Mouse (Mus musculus): ENCODE measurements around the gene Nags. TPM values are rescaled to one million over a fixed set of nuclear protein-coding genes. Genes with fewer than 3 reads are reported as not detected.

Nags gene
- polyA plus RNA-seq, 1 experiment: 0.16 TPM

DNA sequence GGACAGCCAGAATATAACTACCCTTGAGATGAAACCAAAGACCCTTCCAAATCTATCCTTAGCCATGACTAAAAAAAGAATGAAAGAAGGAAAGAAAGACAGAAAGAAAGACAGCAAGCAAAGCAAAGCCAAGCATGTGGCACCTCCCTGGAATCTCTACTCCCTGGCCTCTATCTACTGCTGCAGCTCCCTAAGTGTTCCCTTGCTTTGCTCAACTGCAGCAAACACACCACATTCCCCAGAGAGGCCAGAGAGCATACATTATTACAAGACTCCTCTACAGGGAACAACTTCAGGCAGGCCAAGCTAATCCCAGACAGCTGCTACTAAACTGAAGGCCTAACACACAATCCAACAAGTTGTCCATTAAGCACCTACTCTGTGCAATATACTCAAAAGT lies 34.5 kb downstream of the Nags start:
- TF ChIP-seq TAL1 (IDR thresholded peaks at IDR 0.05; ENCODE audit: low read length): no peak
- TF ChIP-seq GATA1 (IDR thresholded peaks at IDR 0.05; ENCODE audit: low read length): no peak
- Histone ChIP-seq H3K36me3 (ENCODE audit: control insufficient read depth) (peaks cover 79% of the 10 kb centered on the region), H3K4me1 (ENCODE audit: control insufficient read depth) (peaks cover 25% of the 10 kb centered on the region)

DNA sequence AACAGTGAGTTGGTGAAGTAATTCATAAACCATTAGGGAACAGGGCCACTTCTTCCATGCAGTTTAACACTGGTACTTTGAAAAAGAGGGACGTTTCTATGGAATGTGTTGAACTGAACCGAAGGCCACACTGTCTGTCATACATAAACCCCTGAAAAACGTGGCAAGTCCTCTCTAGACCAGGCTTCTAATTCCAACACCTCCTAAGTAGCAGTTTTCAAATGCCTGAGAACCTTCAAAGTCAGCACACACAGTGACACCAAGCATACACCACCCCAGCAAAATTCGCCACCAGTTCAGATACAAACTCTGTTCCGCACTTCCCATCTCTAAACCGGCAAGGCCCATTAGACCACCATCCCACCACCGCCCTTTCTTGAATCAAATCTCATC lies 38.9 kb downstream of the Nags start:
- TF ChIP-seq GATA1 (IDR thresholded peaks at IDR 0.05; ENCODE audit: low read length) (no peak), TAL1 (IDR thresholded peaks at IDR 0.05; ENCODE audit: low read length) (no peak)

More for the DNA sequence above, 34.5 kb downstream of the Nags start:
- no peaks in the 10 kb centered on the region for H3K9me3 ChIP-seq (ENCODE audit: control insufficient read depth, low read length)
- H3K4me3 ChIP-seq (replicated peaks): no peak overlapping the region
- no peaks in the 10 kb centered on the region for H3K27me3 ChIP-seq (ENCODE audit: control insufficient read depth)

DNA sequence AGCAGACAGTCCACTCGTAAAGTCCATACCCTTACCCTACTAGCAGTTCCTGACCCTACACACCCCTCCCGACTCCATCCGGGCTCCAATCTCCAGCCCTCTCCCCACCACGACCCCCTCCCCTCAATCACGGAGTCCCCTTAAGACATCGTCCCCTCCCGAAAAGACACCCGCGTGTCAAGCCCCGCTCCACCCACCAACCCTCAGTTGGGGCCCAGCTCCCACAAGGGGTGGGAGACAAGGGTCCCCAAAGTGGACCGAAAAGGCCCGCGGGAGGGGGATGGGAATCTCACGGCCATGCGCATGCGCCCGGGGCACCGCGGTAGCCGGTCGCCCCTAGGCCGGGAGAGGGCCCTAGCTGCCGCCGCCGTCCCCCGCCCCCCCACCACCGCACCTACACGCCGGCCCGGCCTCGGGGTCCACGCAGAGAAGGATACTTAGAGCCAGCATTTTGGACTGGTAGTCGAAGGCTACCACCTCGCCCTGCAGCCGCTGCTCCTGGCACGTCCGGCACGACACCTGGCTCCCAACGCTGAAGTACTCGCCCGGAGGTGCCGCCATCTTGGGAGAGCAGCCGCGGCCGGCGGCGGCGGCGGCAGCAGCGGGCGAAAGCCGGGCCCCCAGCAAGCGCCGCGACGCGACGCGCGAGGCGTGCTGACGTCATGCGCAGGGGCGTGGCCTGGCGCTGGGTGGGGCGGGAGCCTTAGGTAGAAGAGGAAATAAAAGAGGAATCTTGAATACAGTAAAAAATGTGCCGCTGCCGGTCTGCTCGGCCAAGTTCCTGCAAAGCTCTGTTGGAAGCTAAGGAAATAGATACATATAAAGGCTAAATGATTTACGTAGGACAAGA lies 39.6 kb downstream of the Nags start, which contains the start of gene Lsm12:
Lsm12 (minus strand) TSS at position 651 of the 850 bp plus-strand sequence.
- Histone ChIP-seq H3K36me3 (ENCODE audit: control insufficient read depth) (peaks cover 35% of the 10 kb centered on the region), H3K9me3 (ENCODE audit: control insufficient read depth, low read length) (no peaks in the 10 kb centered on the region), H3K27me3 (ENCODE audit: control insufficient read depth) (no peaks in the 10 kb centered on the region), H3K4me3 (replicated peaks) (peak within 1 kb of the TSS; percentile 97), H3K4me1 (ENCODE audit: control insufficient read depth) (peaks cover 46% of the 10 kb centered on the region)
- no peak for TF ChIP-seq TAL1 (IDR thresholded peaks at IDR 0.05; ENCODE audit: low read length)
- TF ChIP-seq GATA1 (IDR thresholded peaks at IDR 0.05; ENCODE audit: low read length): no peak

More for the DNA sequence above, 38.9 kb downstream of the Nags start:
- Histone ChIP-seq H3K27me3 (ENCODE audit: control insufficient read depth) (no peaks in the 10 kb centered on the region), H3K9me3 (ENCODE audit: control insufficient read depth, low read length) (no peaks in the 10 kb centered on the region), H3K36me3 (ENCODE audit: control insufficient read depth) (peaks cover 41% of the 10 kb centered on the region), H3K4me1 (ENCODE audit: control insufficient read depth) (peaks cover 41% of the 10 kb centered on the region), H3K4me3 (replicated peaks) (peak overlapping the region; percentile 97)

DNA sequence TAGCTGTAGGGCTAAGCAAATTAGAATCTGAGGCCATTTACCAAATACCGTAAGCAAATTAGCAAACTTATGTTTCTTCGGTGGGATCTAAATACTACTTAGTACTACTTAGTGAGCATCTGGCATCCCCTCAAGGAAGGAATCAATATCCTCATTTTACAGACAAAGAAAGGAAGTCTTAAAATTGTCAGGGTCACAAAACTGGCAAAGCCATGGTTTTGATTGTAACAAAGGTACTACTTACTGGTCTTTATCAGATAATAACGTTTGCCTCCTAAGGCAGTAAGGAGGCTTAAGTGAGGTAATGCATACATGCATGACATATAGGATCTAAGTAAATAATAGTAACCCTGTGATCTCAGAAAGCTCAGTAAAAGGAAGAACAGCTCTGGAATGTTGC lies 40.4 kb downstream of the Nags start:
- H3K9me3 ChIP-seq (ENCODE audit: control insufficient read depth, low read length): no peaks in the 10 kb centered on the region
- peak overlapping the region; percentile 97 for H3K4me3 ChIP-seq (replicated peaks)
- H3K4me1 ChIP-seq (ENCODE audit: control insufficient read depth): peaks cover 53% of the 10 kb centered on the region
- TF ChIP-seq GATA1 (IDR thresholded peaks at IDR 0.05; ENCODE audit: low read length) (no peak), TAL1 (IDR thresholded peaks at IDR 0.05; ENCODE audit: low read length) (no peak)
- H3K36me3 ChIP-seq (ENCODE audit: control insufficient read depth): peaks cover 27% of the 10 kb centered on the region
- no peaks in the 10 kb centered on the region for H3K27me3 ChIP-seq (ENCODE audit: control insufficient read depth)

DNA sequence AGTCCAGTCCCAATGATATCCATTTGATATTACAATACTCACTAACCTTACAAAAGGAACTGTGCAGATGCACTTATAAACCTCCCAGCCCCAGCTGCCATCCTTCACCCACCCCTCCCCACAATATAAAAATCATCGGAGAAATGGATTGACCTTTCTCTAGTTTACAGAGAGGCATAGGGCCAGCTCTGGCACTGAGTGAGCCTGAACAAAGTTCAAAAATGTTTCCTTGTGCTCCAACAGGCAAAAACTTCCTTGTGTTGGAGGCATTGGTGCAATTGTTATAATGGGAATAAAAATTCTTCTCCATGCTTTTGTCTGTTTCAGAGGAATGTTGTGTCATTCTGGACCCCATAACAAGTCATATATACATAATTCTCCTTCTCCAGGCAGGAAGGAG lies 40.9 kb downstream of the Nags start:
- Histone ChIP-seq H3K4me1 (ENCODE audit: control insufficient read depth) (peaks cover 58% of the 10 kb centered on the region), H3K4me3 (replicated peaks) (no peak overlapping the region), H3K9me3 (ENCODE audit: control insufficient read depth, low read length) (no peaks in the 10 kb centered on the region), H3K36me3 (ENCODE audit: control insufficient read depth) (peaks cover 21% of the 10 kb centered on the region), H3K27me3 (ENCODE audit: control insufficient read depth) (no peaks in the 10 kb centered on the region)
- TF ChIP-seq GATA1 (IDR thresholded peaks at IDR 0.05; ENCODE audit: low read length) (no peak), TAL1 (IDR thresholded peaks at IDR 0.05; ENCODE audit: low read length) (no peak)

DNA sequence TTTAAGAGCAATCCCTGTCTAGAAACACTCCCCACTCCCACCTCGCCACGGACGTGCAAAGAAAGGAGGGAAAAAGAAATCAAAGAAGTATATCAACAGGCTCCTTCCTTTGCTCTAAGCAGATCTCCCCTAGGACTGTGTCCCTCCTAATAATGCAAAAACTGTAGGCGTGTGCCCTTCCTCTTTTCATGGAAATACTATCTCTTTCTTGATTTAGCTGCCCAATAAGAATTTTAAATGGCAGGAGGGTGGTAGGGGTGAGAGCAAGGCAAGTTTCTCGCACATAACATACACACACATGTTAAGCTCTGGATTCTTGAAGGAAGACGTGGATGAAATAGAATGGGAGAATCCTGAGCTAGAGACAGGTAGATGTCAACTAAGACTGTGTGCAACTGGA lies 43.7 kb downstream of the Nags start:
- H3K27me3 ChIP-seq (ENCODE audit: control insufficient read depth): no peaks in the 10 kb centered on the region
- peak overlapping the region; percentile 66 for H3K4me3 ChIP-seq (replicated peaks)
- TF ChIP-seq TAL1 (IDR thresholded peaks at IDR 0.05; ENCODE audit: low read length) (no peak), GATA1 (IDR thresholded peaks at IDR 0.05; ENCODE audit: low read length) (no peak)
- no peaks in the 10 kb centered on the region for H3K9me3 ChIP-seq (ENCODE audit: control insufficient read depth, low read length)
- H3K4me1 ChIP-seq (ENCODE audit: control insufficient read depth): peaks cover 44% of the 10 kb centered on the region
- peaks cover 6% of the 10 kb centered on the region for H3K36me3 ChIP-seq (ENCODE audit: control insufficient read depth)

DNA sequence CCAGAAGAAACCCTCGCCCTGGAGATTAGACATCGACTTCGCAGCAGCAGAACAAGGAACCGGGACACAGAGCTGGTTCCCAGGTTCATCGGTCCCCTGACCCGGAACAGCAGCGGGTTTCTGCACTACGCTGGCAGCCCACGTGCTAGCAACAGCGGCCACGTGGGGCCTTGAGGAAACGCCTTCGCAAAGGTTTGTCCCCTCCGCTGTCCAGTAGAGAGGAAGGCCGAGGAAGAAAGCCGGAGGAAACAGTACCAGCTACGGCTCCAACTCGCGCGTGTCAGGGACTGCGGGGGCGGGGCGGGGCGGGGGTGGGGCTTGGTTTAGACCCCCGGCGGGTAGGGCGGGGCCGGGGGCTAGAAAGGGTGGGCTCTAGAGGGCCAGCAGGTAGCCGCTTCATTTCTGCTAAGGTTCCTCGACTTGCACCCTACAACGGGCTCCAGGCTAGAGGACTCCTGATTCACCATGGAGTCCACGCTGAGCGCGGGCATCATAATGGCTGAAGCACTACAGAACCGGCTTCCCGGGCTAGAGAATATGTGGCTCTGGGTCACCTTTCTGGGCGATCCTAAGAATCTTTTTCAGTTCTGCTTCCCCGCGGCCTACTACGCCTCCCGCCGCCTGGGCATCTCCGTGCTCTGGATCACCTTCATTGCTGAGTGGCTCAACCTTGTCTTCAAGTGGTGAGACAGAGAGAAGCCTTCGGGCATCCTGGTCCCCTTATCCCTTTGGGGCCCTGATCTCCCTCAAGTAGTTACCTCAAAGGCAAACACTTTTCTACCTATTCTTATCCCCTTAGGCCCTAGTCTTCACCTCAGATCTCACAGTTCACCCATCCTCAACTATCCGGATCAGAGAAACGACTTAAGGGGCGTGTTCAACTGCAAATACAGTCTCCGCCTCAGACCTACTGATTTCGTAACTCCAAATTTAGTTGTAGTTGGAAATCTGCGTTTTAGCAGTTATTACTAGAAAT lies 44.4 kb downstream of the Nags start, which contains the start of gene G6pc3:
G6pc3 (plus strand) TSS at position 160 of the 976 bp plus-strand sequence.
- H3K36me3 ChIP-seq (ENCODE audit: control insufficient read depth): peaks cover 8% of the 10 kb centered on the region
- peak within 1 kb of the TSS; percentile 66 for H3K4me3 ChIP-seq (replicated peaks)
- peaks cover 38% of the 10 kb centered on the region for H3K4me1 ChIP-seq (ENCODE audit: control insufficient read depth)
- TF ChIP-seq GATA1 (IDR thresholded peaks at IDR 0.05; ENCODE audit: low read length): no peak
- TF ChIP-seq TAL1 (IDR thresholded peaks at IDR 0.05; ENCODE audit: low read length): no peak
- no peaks in the 10 kb centered on the region for H3K9me3 ChIP-seq (ENCODE audit: control insufficient read depth, low read length)
- H3K27me3 ChIP-seq (ENCODE audit: control insufficient read depth): no peaks in the 10 kb centered on the region

DNA sequence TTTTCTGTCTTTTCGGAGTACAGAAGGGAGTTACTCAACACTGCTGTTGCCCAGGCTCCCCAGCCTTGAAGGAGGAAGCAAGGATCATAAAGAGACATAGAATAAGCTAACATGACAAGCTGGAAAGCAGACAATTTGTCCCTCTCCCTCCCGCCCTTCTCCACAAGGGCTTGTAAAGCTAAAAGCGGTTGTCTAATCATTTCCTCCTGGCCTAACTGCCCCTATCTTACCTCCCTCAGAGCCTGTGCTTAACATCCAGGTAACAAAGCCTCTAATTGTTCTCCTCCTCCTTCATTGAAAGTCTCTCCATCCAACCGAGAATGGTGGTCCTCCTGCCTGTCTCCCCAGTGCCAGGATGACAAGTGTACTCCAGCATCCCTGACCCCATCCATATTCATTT lies 45.5 kb downstream of the Nags start:
- no peaks in the 10 kb centered on the region for H3K9me3 ChIP-seq (ENCODE audit: control insufficient read depth, low read length)
- H3K36me3 ChIP-seq (ENCODE audit: control insufficient read depth): peaks cover 17% of the 10 kb centered on the region
- H3K27me3 ChIP-seq (ENCODE audit: control insufficient read depth): no peaks in the 10 kb centered on the region
- peaks cover 33% of the 10 kb centered on the region for H3K4me1 ChIP-seq (ENCODE audit: control insufficient read depth)
- H3K4me3 ChIP-seq (replicated peaks): no peak overlapping the region
- no peak for TF ChIP-seq GATA1 (IDR thresholded peaks at IDR 0.05; ENCODE audit: low read length)
- no peak for TF ChIP-seq TAL1 (IDR thresholded peaks at IDR 0.05; ENCODE audit: low read length)

All from erythroblast, embryonic 14.5 days (primary cell).